Mouse (Mus musculus) megakaryocyte, embryonic 14.5 days (primary cell): ENCODE data around the gene Matn3. TPM values are rescaled to one million over a fixed set of nuclear protein-coding genes. Genes with fewer than 3 reads are reported as not detected.

Experiments
- H3K27me3 ChIP-seq: replicated peaks from 2 replicates; pipeline ENCODE3; 2012; ENCODE audit warnings: inconsistent platforms
- H3K36me3 ChIP-seq: replicated peaks from 2 replicates; pipeline ENCODE3; 2012; ENCODE audit warnings: low read length, inconsistent platforms, mixed read lengths
- H3K4me1 ChIP-seq: 2 replicates; pipeline ENCODE4 v1.6.1; 2012; ENCODE audit warnings: inconsistent platforms
- H3K4me3 ChIP-seq: replicated peaks from 2 replicates; pipeline ENCODE3; 2012; ENCODE audit warnings: moderate library complexity, mild to moderate bottlenecking, inconsistent platforms
- H3K9me3 ChIP-seq: 2 replicates; pipeline ENCODE4 v1.6.1; 2012; ENCODE audit warnings: inconsistent platforms
- FLI1 ChIP-seq: IDR thresholded peaks from 2 replicates; pipeline ENCODE4 v1.6.1; 2012; ENCODE audit warnings: low read length, inconsistent platforms, mixed read lengths
- GATA1 ChIP-seq: IDR thresholded peaks from 3 replicates; pipeline ENCODE4 v1.6.1; 2012; ENCODE audit warnings: mixed read lengths, low read length, inconsistent platforms, borderline replicate concordance
- polyA plus RNA-seq: library from polyadenylated mRNA; stranded (reverse); fragments of >175 nt; gene quantifications from 2 replicates; pipeline ENCODE4 v1.2.3, GENCODE M21; 2012; ENCODE audit warnings: low replicate concordance; ENCODE audit not compliant: insufficient read depth

The Matn3 gene
- polyA plus RNA-seq, 1 experiment = not detected

GRCm38 (mm10) chr12:9020986-9021385 lies 73.3 kb downstream of the Matn3 start:
- Histone ChIP-seq H3K9me3 (no peaks in the 10 kb centered on the region), H3K4me1 (no peaks in the 10 kb centered on the region), H3K36me3 (no peaks in the 10 kb centered on the region), H3K27me3 (no peaks in the 10 kb centered on the region), H3K4me3 (no peak overlapping the region)
- TF ChIP-seq GATA1 (no peak), FLI1 (no peak)

Other genes starting within 250 kb of the Matn3 start
- gene Sdc1, start 176.6 kb upstream of the Matn3 start, polyA plus RNA-seq = 1.1 TPM in 1 of 2 replicates, not detected in the other
- gene Laptm4a, start 26.3 kb upstream of the Matn3 start, polyA plus RNA-seq = 10.3 and 34.8 TPM in 2 replicates
- 0.08 TPM in 1 of 2 replicates, not detected in the other for gene Wdr35, start 26.0 kb downstream of the Matn3 start, polyA plus RNA-seq
- 10.0 and 19.0 TPM in 2 replicates for gene Ttc32, start 82.1 kb downstream of the Matn3 start, polyA plus RNA-seq